Mouse (Mus musculus) spleen, adult 2 months (tissue): ENCODE results near the gene Gm37240.

Experiments used
- CTCF ChIP-seq: fragments of 200-500 bp; IDR thresholded peaks from 2 replicates; pipeline ENCODE4 v1.5.1; 2011; ENCODE audit warnings: mild to moderate bottlenecking, inconsistent platforms; ENCODE audit not compliant: insufficient read depth, insufficient read length, insufficient replicate concordance; ENCODE audit errors: extremely low read depth
- POLR2A ChIP-seq: fragments of 200-500 bp; IDR thresholded peaks from 2 replicates; pipeline ENCODE4 v1.6.1; 2011; ENCODE audit warnings: low read depth, low read length, inconsistent platforms

DNA sequence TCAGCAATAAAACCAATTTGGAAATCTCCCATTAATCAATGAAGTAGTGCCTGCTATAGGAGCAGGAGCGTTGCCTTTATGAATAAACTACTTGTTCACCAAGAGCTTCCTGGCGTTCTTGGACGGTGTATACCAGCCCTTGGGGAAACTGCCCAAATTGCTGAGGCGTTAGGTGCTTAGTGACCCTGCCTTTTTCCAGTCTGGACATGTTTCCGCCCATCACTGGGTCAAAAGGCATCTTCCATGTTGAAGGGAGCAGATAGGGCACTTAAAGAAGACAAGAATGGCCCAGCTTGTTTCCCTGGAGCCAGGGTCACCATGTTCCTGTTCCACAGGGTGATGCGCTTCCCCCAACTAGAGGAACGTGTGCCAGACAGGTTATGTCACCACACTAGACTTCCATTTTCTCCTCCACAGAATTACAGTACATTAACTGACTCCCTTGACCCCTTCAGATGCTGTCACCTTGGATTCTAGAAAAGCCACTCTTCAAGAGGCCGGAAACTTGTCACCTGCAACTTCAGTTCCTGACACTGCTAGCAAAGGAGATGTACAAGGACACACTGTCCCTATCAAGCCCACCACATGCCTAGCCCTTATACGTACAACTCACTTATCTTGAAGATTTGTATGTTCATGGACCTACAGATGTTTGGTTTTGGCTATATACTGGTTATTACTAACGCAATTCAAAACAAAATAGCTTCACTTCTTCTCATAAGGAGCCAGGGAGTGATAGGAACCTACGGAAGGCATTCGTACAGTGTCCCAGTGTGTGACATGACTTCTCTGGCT, 1412.1 kb downstream of the Gm37240 start:
- TF ChIP-seq CTCF (no peak), POLR2A (no peak)
